In the genomic region with DNA sequence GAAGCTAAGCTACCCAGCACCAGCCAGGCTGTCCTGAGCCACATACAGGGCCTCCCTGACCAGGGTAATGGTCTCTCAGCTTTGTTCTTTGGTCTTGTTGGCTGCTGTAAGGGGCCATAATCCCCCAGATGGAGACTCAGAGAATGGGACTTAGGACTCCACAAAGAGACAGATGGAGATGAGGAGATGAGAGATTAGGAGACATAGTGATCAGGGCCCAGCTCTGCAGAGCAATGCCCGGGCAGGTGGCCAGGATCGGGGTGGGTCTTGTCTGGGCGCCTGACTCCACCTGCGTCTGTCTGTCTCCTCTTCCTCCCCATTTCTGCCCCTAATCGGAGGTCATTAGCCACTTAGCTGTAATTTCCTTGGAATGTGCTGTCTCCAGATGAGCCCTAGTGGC, we compare ENCODE assay signal across 25 mouse cellular contexts. TPM values are rescaled to one million over a fixed set of nuclear protein-coding genes. Genes with fewer than 3 reads are reported as not detected.
DNase-seq lines count a peak whose midpoint lies in the region; ATAC-seq lines count a peak whose summit lies in the region.
"Had no signal": no experiment of that assay in that cellular context is flagged by ENCODE, and none has a peak within 500 bp of the region (broad histone marks: within the 10 kb centered on the region; RNA-seq: fewer than 3 reads in every experiment).

No protein-coding gene starts in this region.

- no peak for DNase-seq in liver, embryonic 11.5 days (ENCODE audit: low spot score)
- DNase-seq in lung, postnatal 36 days: no peak
- DNase-seq: adrenal gland, postnatal 25 days; cerebellum, adult 2 months; cerebellum, postnatal 25 days; gastrocnemius, postnatal 14 days; heart, adult 11 months; kidney, adult 11 months; lung, postnatal 4 days; thymus, postnatal 14 days had no signal

- no peaks in the 10 kb centered on the region for H3K9me3 ChIP-seq in intestine, embryonic 16.5 days (ENCODE audit: control insufficient read depth, low read length)
- H3K9me3 ChIP-seq in intestine, embryonic 15.5 days: no peaks in the 10 kb centered on the region
- no peaks in the 10 kb centered on the region for H3K9me3 ChIP-seq in liver, embryonic 12.5 days (replicated peaks)
- no peaks in the 10 kb centered on the region for H3K9me3 ChIP-seq in liver, embryonic 11.5 days (ENCODE audit: control insufficient read depth, low read length)
- H3K9me3 ChIP-seq: embryonic facial prominence, embryonic 10.5 days; embryonic facial prominence, embryonic 15.5 days; forebrain, embryonic 13.5 days; heart, embryonic 10.5 days; heart, embryonic 15.5 days; limb, embryonic 13.5 days had no signal

- no peaks in the 10 kb centered on the region for H3K27me3 ChIP-seq in intestine, embryonic 16.5 days (replicated peaks; ENCODE audit: control insufficient read depth, insufficient read depth, low read length)
- no peaks in the 10 kb centered on the region for H3K27me3 ChIP-seq in intestine, embryonic 15.5 days (replicated peaks)
- H3K27me3 ChIP-seq in liver, embryonic 12.5 days (replicated peaks): no peaks in the 10 kb centered on the region
- no peaks in the 10 kb centered on the region for H3K27me3 ChIP-seq in liver, embryonic 11.5 days (replicated peaks; ENCODE audit: control insufficient read depth, insufficient read depth, low read length)
- H3K27me3 ChIP-seq: embryonic facial prominence, embryonic 15.5 days; forebrain, embryonic 13.5 days; heart, embryonic 15.5 days; limb, embryonic 13.5 days had no signal

- no peak overlapping the region for H3K9ac ChIP-seq in intestine, embryonic 16.5 days (ENCODE audit: low read depth, low read length)
- no peak overlapping the region for H3K9ac ChIP-seq in intestine, embryonic 15.5 days
- H3K9ac ChIP-seq in liver, embryonic 12.5 days: no peak overlapping the region
- H3K9ac ChIP-seq in liver, embryonic 11.5 days (ENCODE audit: low read depth, low read length): no peak overlapping the region
- H3K9ac ChIP-seq: embryonic facial prominence, embryonic 15.5 days; forebrain, embryonic 13.5 days; heart, embryonic 15.5 days; limb, embryonic 13.5 days; liver, embryonic 14.5 days had no signal

- no peak overlapping the region for H3K4me2 ChIP-seq in intestine, embryonic 16.5 days (ENCODE audit: low read depth, low read length)
- H3K4me2 ChIP-seq in intestine, embryonic 15.5 days (replicated peaks): no peak overlapping the region
- no peak overlapping the region for H3K4me2 ChIP-seq in liver, embryonic 12.5 days
- H3K4me2 ChIP-seq in liver, embryonic 11.5 days: no peak overlapping the region
- H3K4me2 ChIP-seq: embryonic facial prominence, embryonic 15.5 days; forebrain, embryonic 13.5 days; heart, embryonic 15.5 days; limb, embryonic 13.5 days had no signal

- no peak overlapping the region for H3K27ac ChIP-seq in intestine, embryonic 16.5 days (ENCODE audit: low read length)
- H3K27ac ChIP-seq in intestine, embryonic 15.5 days: no peak overlapping the region
- 0 out of 2 replicates have a peak overlapping the region, but pooled peaks have one; percentile 23 for H3K27ac ChIP-seq in liver, embryonic 12.5 days
- no peak overlapping the region; the same call in 1 of the 2 replicates for H3K27ac ChIP-seq in liver, embryonic 11.5 days (ENCODE audit: low read depth, low read length)
- H3K27ac ChIP-seq: embryonic facial prominence, embryonic 10.5 days; embryonic facial prominence, embryonic 15.5 days; forebrain, embryonic 13.5 days; heart, embryonic 10.5 days; heart, embryonic 15.5 days; kidney, postnatal 0 days; limb, embryonic 13.5 days; liver, embryonic 14.5 days had no signal

- peaks cover 8% of the 10 kb centered on the region; the same call in 1 of the 2 replicates for H3K4me1 ChIP-seq in intestine, embryonic 16.5 days (ENCODE audit: control insufficient read depth, insufficient read depth, low read length)
- 0 out of 2 replicates have a peak, but pooled peaks cover 5% of the 10 kb centered on the region for H3K4me1 ChIP-seq in intestine, embryonic 15.5 days (replicated peaks)
- H3K4me1 ChIP-seq in liver, embryonic 12.5 days: peaks cover 32% of the 10 kb centered on the region
- H3K4me1 ChIP-seq in liver, embryonic 11.5 days (replicated peaks; ENCODE audit: control insufficient read depth, insufficient read depth, low read length): peaks cover 8% of the 10 kb centered on the region
- H3K4me1 ChIP-seq: embryonic facial prominence, embryonic 15.5 days; forebrain, embryonic 13.5 days; heart, embryonic 15.5 days; limb, embryonic 13.5 days had no signal

- no peak overlapping the region for H3K4me3 ChIP-seq in intestine, embryonic 16.5 days (ENCODE audit: low read length)
- no peak overlapping the region for H3K4me3 ChIP-seq in intestine, embryonic 15.5 days (replicated peaks)
- no peak overlapping the region for H3K4me3 ChIP-seq in liver, embryonic 12.5 days
- no peak overlapping the region for H3K4me3 ChIP-seq in liver, embryonic 11.5 days (ENCODE audit: low read depth, low read length)
- H3K4me3 ChIP-seq: embryonic facial prominence, embryonic 10.5 days; embryonic facial prominence, embryonic 15.5 days; forebrain, embryonic 13.5 days; heart, embryonic 10.5 days; heart, embryonic 15.5 days; limb, embryonic 13.5 days had no signal

- ATAC-seq in intestine, embryonic 16.5 days: peak; percentile 11; the same call in 1 of the 2 replicates
- no peak for ATAC-seq in intestine, embryonic 15.5 days
- ATAC-seq in liver, embryonic 12.5 days: no peak
- no peak for ATAC-seq in liver, embryonic 11.5 days (replicated peaks; ENCODE audit: low FRiP score)
- 0 out of 2 replicates have a peak, but pooled peaks have one; percentile 44 for ATAC-seq in erythroid progenitor cell, adult 5-6 weeks (replicated peaks; ENCODE audit: low FRiP score, poor library complexity, severe bottlenecking)
- ATAC-seq in megakaryocyte progenitor cell, adult 5-6 weeks (replicated peaks; ENCODE audit: poor library complexity): peak; percentile 56
- ATAC-seq: CD4-positive, CD25-positive, alpha-beta regulatory T cell, adult 4 months; forebrain, embryonic 13.5 days; midbrain, embryonic 16.5 days had no signal

- 70% methylated on average over 5 of the region's 5 CpGs for WGBS in intestine, embryonic 16.5 days
- WGBS in intestine, embryonic 15.5 days: 72% methylated on average over 5 of the region's 5 CpGs
- 82% methylated on average over 5 of the region's 5 CpGs for WGBS in liver, embryonic 12.5 days (ENCODE audit: insufficient replicate concordance)
- WGBS in liver, embryonic 11.5 days: 93% methylated on average over 5 of the region's 5 CpGs

- peaks cover 2% of the 10 kb centered on the region; the same call in 1 of the 2 replicates for H3K36me3 ChIP-seq in intestine, embryonic 16.5 days (ENCODE audit: control insufficient read depth, insufficient read depth, low read length)
- 0 out of 2 replicates have a peak, but pooled peaks cover 4% of the 10 kb centered on the region for H3K36me3 ChIP-seq in intestine, embryonic 15.5 days
- peaks cover 18% of the 10 kb centered on the region for H3K36me3 ChIP-seq in liver, embryonic 12.5 days
- H3K36me3 ChIP-seq in liver, embryonic 11.5 days (ENCODE audit: control insufficient read depth, insufficient read depth, low read length): peaks cover 9% of the 10 kb centered on the region; the same call in 1 of the 2 replicates

RNA-seq across cellular contexts. Expression of a gene that starts 8.2 kb away (rescaled TPM):
- polyA plus RNA-seq in intestine, embryonic 16.5 days (2015; fragmentation: Nextera tagmentation; extraction: Ambion mirVana): 59.9 and 75.4 TPM in 2 replicates
- polyA plus RNA-seq in intestine, embryonic 15.5 days (2015; fragmentation: Nextera tagmentation; extraction: Ambion mirVana): 60.1 and 60.2 TPM in 2 replicates
- polyA plus RNA-seq in liver, embryonic 12.5 days (2016; fragmentation: Nextera tagmentation; extraction: Ambion mirVana): 45.0 and 48.8 TPM in 2 replicates
- 56.9 and 59.0 TPM in 2 replicates for polyA plus RNA-seq in liver, embryonic 11.5 days (2014; fragmentation: Nextera tagmentation; extraction: Ambion mirVana)
- total RNA-seq in erythroid progenitor cell, adult 5-6 weeks (2015; ENCODE audit: low replicate concordance): 132 and 160 TPM in 2 replicates
- total RNA-seq in erythroid progenitor cell, adult 5-6 weeks (2017; ENCODE audit: low replicate concordance): 31.2 and 41.1 TPM in 2 replicates
- 105 and 126 TPM in 2 replicates for total RNA-seq in megakaryocyte progenitor cell, adult 5-6 weeks (2015)
- 30.6 and 39.6 TPM in 2 replicates for total RNA-seq in megakaryocyte progenitor cell, adult 5-6 weeks (2017)

RNA-seq across cellular contexts. Expression of a gene that starts 22.2 kb away (rescaled TPM):
- 11.7 and 12.0 TPM in 2 replicates for polyA plus RNA-seq in intestine, embryonic 16.5 days (2015; fragmentation: Nextera tagmentation; extraction: Ambion mirVana)
- polyA plus RNA-seq in intestine, embryonic 15.5 days (2015; fragmentation: Nextera tagmentation; extraction: Ambion mirVana): 13.4 and 14.0 TPM in 2 replicates
- 8.2 and 8.7 TPM in 2 replicates for polyA plus RNA-seq in liver, embryonic 12.5 days (2016; fragmentation: Nextera tagmentation; extraction: Ambion mirVana)
- polyA plus RNA-seq in liver, embryonic 11.5 days (2014; fragmentation: Nextera tagmentation; extraction: Ambion mirVana): 12.1 and 13.0 TPM in 2 replicates
- total RNA-seq in erythroid progenitor cell, adult 5-6 weeks (2015; ENCODE audit: low replicate concordance): 1.3 and 5.8 TPM in 2 replicates
- total RNA-seq in erythroid progenitor cell, adult 5-6 weeks (2017; ENCODE audit: low replicate concordance): 2.3 TPM in 2 replicates
- 10.5 and 10.6 TPM in 2 replicates for total RNA-seq in megakaryocyte progenitor cell, adult 5-6 weeks (2015)
- total RNA-seq in megakaryocyte progenitor cell, adult 5-6 weeks (2017): 11.4 and 12.9 TPM in 2 replicates

RNA-seq across cellular contexts. Expression of a gene that starts 22.4 kb away (rescaled TPM):
- 165 and 171 TPM in 2 replicates for polyA plus RNA-seq in intestine, embryonic 16.5 days (2015; fragmentation: Nextera tagmentation; extraction: Ambion mirVana)
- polyA plus RNA-seq in intestine, embryonic 15.5 days (2015; fragmentation: Nextera tagmentation; extraction: Ambion mirVana): 154 and 166 TPM in 2 replicates
- 93.4 and 93.9 TPM in 2 replicates for polyA plus RNA-seq in liver, embryonic 12.5 days (2016; fragmentation: Nextera tagmentation; extraction: Ambion mirVana)
- 130 TPM in 2 replicates for polyA plus RNA-seq in liver, embryonic 11.5 days (2014; fragmentation: Nextera tagmentation; extraction: Ambion mirVana)
- 31.4 and 59.1 TPM in 2 replicates for total RNA-seq in erythroid progenitor cell, adult 5-6 weeks (2015; ENCODE audit: low replicate concordance)
- 92.1 and 127 TPM in 2 replicates for total RNA-seq in erythroid progenitor cell, adult 5-6 weeks (2017; ENCODE audit: low replicate concordance)
- total RNA-seq in megakaryocyte progenitor cell, adult 5-6 weeks (2015): 52.6 and 54.4 TPM in 2 replicates
- 188 and 205 TPM in 2 replicates for total RNA-seq in megakaryocyte progenitor cell, adult 5-6 weeks (2017)

RNA-seq across cellular contexts. Expression of a gene that starts 26.7 kb away (rescaled TPM):
- polyA plus RNA-seq in intestine, embryonic 16.5 days (2015; fragmentation: Nextera tagmentation; extraction: Ambion mirVana): 89.5 and 93.4 TPM in 2 replicates
- 100 and 105 TPM in 2 replicates for polyA plus RNA-seq in intestine, embryonic 15.5 days (2015; fragmentation: Nextera tagmentation; extraction: Ambion mirVana)
- 106 and 111 TPM in 2 replicates for polyA plus RNA-seq in liver, embryonic 12.5 days (2016; fragmentation: Nextera tagmentation; extraction: Ambion mirVana)
- 123 TPM in 2 replicates for polyA plus RNA-seq in liver, embryonic 11.5 days (2014; fragmentation: Nextera tagmentation; extraction: Ambion mirVana)
- total RNA-seq in erythroid progenitor cell, adult 5-6 weeks (2015; ENCODE audit: low replicate concordance): 19.1 and 47.8 TPM in 2 replicates
- 53.7 and 91.5 TPM in 2 replicates for total RNA-seq in erythroid progenitor cell, adult 5-6 weeks (2017; ENCODE audit: low replicate concordance)
- total RNA-seq in megakaryocyte progenitor cell, adult 5-6 weeks (2015): 60.5 and 84.8 TPM in 2 replicates
- 97.5 and 98.7 TPM in 2 replicates for total RNA-seq in megakaryocyte progenitor cell, adult 5-6 weeks (2017)

RNA-seq across cellular contexts. Expression of a gene that starts 43.4 kb away (rescaled TPM):
- 0.55 and 0.86 TPM in 2 replicates for polyA plus RNA-seq in intestine, embryonic 16.5 days (2015; fragmentation: Nextera tagmentation; extraction: Ambion mirVana)
- polyA plus RNA-seq in intestine, embryonic 15.5 days (2015; fragmentation: Nextera tagmentation; extraction: Ambion mirVana): 0.49 and 0.52 TPM in 2 replicates
- 0.39 and 0.60 TPM in 2 replicates for polyA plus RNA-seq in liver, embryonic 12.5 days (2016; fragmentation: Nextera tagmentation; extraction: Ambion mirVana)
- 0.85 TPM in 1 of 2 replicates, not detected in the other for polyA plus RNA-seq in liver, embryonic 11.5 days (2014; fragmentation: Nextera tagmentation; extraction: Ambion mirVana)
- total RNA-seq in erythroid progenitor cell, adult 5-6 weeks (2015; ENCODE audit: low replicate concordance): 3.4 TPM in 1 of 2 replicates, not detected in the other
- 0.61 and 8.2 TPM in 2 replicates for total RNA-seq in erythroid progenitor cell, adult 5-6 weeks (2017; ENCODE audit: low replicate concordance)
- 1.6 and 2.0 TPM in 2 replicates for total RNA-seq in megakaryocyte progenitor cell, adult 5-6 weeks (2015)
- total RNA-seq in megakaryocyte progenitor cell, adult 5-6 weeks (2017): 0.37 and 0.57 TPM in 2 replicates
- polyA plus RNA-seq: midbrain, embryonic 16.5 days had no signal

Comparison
In these comparisons a context has a peak if more than half of its experiments do, and no peak if none do; other contexts are left out.
1. ATAC-seq: peak in intestine, embryonic 16.5 days (single experiment), erythroid progenitor cell, adult 5-6 weeks (single experiment) and megakaryocyte progenitor cell, adult 5-6 weeks (single experiment); none in intestine, embryonic 15.5 days (single experiment), liver, embryonic 12.5 days (single experiment) and liver, embryonic 11.5 days (single experiment).